Mouse (Mus musculus): ENCODE results near the gene Tbc1d8. TPM values are rescaled to one million over a fixed set of nuclear protein-coding genes. Genes with fewer than 3 reads are reported as not detected.

The Tbc1d8 gene
- polyA plus RNA-seq, 1 experiment: 30.9 TPM

DNA sequence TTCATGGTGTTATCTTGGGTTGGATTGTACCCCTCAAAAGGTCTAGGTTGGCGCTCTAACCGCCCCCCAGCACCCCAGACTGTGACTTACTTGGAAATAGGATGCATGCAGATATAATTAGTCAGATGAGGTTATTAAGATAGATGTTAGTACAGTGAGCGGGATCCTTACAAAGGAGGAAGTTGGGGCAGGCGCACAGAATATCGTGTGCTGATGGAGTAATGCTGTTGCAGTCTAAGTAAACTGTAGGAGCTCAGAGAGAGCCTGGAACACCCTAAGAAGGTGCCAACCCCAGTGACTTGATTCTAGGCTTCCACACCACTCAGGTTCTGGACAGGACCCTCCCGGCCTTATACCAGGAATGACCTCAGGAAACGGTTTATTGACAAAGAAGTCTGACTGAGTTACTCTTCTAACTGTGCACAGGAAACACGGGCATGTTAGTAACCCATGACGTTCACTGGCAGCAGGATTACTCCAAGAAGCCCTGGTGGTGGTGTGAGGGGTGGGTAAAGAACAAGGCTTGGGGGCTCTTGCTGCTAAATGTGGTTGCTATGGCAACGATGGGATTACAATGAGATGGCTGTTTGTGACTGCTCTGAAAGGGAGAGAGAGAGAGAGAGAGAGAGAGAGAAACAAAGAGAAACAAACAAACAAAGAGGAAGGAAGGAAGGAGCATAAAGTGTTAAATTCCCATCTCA is 3.7 kb upstream of the Tbc1d8 start:
- no peak overlapping the region for H3K4me3 ChIP-seq (replicated peaks; ENCODE audit: extremely low read depth, low read depth, low read length)
- no peak for DNase-seq
- no peaks in the 10 kb centered on the region; the same call in 1 of the 2 replicates for H3K4me1 ChIP-seq (ENCODE audit: control insufficient read depth, insufficient read depth, low read length)
- WGBS: 41% methylated on average over 10 of the region's 10 CpGs
- TF ChIP-seq POLR2A (IDR thresholded peaks at IDR 0.05; ENCODE audit: borderline replicate concordance, extremely low read depth, low read depth, low read length) (no peak), CTCF (IDR thresholded peaks at IDR 0.05; ENCODE audit: insufficient read depth, low read length) (no peak)

DNA sequence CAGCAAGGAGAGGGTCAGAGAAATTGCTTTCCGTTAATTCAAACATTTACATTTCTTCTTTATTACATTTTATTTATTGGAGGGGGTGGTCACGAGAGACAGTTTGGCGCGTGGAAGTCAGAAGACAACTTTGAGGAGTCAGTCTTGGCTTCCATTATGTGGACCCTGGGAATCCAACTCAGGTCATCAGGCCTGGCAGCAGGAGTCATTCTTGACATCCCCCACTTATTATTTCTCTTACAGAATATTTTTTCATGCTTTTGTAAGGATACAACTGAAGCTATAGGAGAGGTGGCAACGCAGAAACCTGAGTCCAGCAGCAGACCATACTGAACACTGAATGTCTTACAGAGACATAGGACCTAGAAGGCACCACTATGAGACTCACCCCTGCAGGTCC is 699 bp upstream of the Tbc1d8 start:
- no peak for DNase-seq
- 61% methylated on average over 5 of the region's 5 CpGs for WGBS
- Histone ChIP-seq H3K4me1 (ENCODE audit: control insufficient read depth, insufficient read depth, low read length) (peaks cover 5% of the 10 kb centered on the region), H3K4me3 (replicated peaks; ENCODE audit: extremely low read depth, low read depth, low read length) (no peak overlapping the region)
- TF ChIP-seq POLR2A (IDR thresholded peaks at IDR 0.05; ENCODE audit: borderline replicate concordance, extremely low read depth, low read depth, low read length) (no peak), CTCF (IDR thresholded peaks at IDR 0.05; ENCODE audit: insufficient read depth, low read length) (no peak)

DNA sequence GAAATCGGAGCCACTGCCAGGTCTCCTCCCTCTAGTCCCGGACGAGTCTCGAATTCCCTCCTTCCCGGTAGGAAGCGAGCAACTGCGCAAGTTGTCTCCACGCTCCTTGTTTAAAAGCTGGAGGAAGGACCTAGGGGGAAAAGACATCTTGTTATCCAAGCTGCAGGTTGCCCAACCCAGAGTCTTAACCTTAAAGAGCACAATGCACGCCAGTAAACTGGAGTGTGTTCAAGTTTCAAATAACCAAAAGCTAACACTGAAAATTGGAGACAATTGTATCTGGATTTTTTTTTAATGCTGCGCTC is 293 bp upstream of the Tbc1d8 start:
- peak; percentile 84 for DNase-seq
- TF ChIP-seq POLR2A (IDR thresholded peaks at IDR 0.05; ENCODE audit: borderline replicate concordance, extremely low read depth, low read depth, low read length): peak; percentile 31; the same call in 1 of the 2 replicates
- no peak for TF ChIP-seq CTCF (IDR thresholded peaks at IDR 0.05; ENCODE audit: insufficient read depth, low read length)
- H3K4me3 ChIP-seq (replicated peaks; ENCODE audit: extremely low read depth, low read depth, low read length): peak overlapping the region; percentile 25
- H3K4me1 ChIP-seq (ENCODE audit: control insufficient read depth, insufficient read depth, low read length): peaks cover 5% of the 10 kb centered on the region
- WGBS: 2% methylated on average over 10 of the region's 10 CpGs

DNA sequence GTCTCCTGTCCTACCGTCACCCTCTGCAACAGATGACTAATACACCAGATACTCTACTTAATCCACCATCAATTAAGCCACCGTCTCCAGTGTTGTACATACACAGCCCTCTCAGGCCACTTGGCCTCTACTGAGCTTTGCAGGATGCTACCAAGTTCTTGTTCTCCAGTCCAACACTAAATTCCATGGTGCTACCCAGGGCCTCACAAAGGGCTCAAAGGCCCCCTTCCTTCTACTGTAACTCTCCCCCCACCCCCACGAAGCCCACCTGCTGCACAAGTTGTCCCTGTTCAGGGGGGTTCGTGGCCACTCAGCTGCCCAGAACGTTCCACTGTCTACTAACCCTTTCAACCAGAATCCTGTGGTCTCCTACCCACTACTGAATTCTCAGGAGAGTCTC is 1.5 kb downstream of the Tbc1d8 start:
- TF ChIP-seq CTCF (IDR thresholded peaks at IDR 0.05; ENCODE audit: insufficient read depth, low read length) (no peak), POLR2A (IDR thresholded peaks at IDR 0.05; ENCODE audit: borderline replicate concordance, extremely low read depth, low read depth, low read length) (no peak)
- DNase-seq: no peak
- Histone ChIP-seq H3K4me1 (ENCODE audit: control insufficient read depth, insufficient read depth, low read length) (peaks cover 5% of the 10 kb centered on the region), H3K4me3 (replicated peaks; ENCODE audit: extremely low read depth, low read depth, low read length) (peak overlapping the region; percentile 36)
- WGBS: 60% methylated on average over 5 of the region's 5 CpGs

DNA sequence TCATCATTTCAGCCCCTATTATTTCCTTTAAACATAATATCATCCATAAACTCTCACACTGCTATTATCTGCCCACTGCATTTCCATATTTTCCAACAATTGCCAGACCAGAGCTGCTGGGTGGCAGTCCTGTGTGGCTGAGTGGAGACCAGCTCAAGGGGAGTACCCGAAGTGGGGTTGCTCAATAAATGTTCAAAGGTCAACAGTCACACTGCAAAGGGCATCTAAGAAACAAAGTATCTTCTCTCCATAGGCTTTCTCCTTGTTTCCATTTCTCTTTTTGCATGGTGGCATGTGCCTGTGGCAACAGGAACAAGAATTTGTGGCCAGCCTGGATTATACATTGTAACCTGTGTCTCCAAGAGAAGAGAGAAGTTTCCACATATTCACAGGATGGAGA is 2.2 kb downstream of the Tbc1d8 start:
- Histone ChIP-seq H3K4me3 (replicated peaks; ENCODE audit: extremely low read depth, low read depth, low read length) (no peak overlapping the region), H3K4me1 (ENCODE audit: control insufficient read depth, insufficient read depth, low read length) (peaks cover 5% of the 10 kb centered on the region)
- TF ChIP-seq CTCF (IDR thresholded peaks at IDR 0.05; ENCODE audit: insufficient read depth, low read length) (no peak), POLR2A (IDR thresholded peaks at IDR 0.05; ENCODE audit: borderline replicate concordance, extremely low read depth, low read depth, low read length) (no peak)
- DNase-seq: no peak
- 59% methylated on average over 1 of the region's 1 CpGs for WGBS

DNA sequence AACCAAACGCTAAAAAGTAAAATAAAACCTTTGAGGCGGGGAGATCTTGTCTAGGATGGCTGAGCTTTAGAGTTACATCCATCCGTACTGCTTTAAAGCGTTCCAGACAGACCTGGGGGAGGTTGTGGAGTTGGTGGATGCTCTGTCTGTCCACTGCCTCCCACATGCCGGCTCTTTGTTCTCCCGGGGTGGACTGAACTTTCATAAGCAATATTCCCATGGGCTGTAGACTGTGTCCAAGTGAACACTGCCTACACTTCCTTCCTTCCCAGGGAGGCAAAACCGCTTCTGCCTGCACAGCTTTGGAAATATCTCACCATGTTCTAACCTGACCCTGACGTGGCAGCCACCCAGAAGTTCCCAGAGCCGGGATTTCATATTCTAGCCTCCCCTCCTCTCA is 4.0 kb downstream of the Tbc1d8 start:
- DNase-seq: no peak
- Histone ChIP-seq H3K4me3 (replicated peaks; ENCODE audit: extremely low read depth, low read depth, low read length) (no peak overlapping the region), H3K4me1 (ENCODE audit: control insufficient read depth, insufficient read depth, low read length) (peaks cover 5% of the 10 kb centered on the region)
- TF ChIP-seq POLR2A (IDR thresholded peaks at IDR 0.05; ENCODE audit: borderline replicate concordance, extremely low read depth, low read depth, low read length) (no peak), CTCF (IDR thresholded peaks at IDR 0.05; ENCODE audit: insufficient read depth, low read length) (no peak)
- 61% methylated on average over 9 of the region's 9 CpGs for WGBS

DNA sequence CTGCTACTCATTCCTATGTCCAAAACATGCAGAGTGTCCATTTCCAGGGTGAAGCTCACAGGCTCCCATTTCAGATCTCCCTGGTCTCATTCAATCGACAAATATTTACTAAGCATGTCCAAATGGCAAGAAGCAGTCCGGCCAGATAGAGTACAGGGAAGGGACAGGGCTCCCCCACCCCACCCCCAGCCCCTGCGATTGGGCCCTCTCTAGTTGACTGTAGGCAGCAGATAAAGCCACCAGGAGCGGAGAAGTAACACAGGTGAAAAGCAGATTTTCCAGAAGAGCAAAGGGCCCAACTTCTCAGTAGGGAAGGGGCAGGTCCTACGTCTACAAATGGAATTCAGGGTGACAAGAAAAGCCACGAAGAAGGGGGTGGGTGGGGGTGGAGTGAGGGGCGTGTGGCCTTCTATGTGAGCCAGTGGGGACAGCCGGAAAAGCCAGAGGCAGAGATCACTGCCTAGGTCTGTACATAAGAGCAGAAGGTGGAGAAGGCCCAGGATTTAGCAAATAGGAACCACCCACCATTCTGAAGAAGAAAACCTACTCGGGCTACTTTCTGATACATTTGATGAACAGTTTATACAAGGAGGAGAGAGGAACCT is 7.2 kb downstream of the Tbc1d8 start:
- 62% methylated on average over 9 of the region's 9 CpGs for WGBS
- no peak for TF ChIP-seq CTCF (IDR thresholded peaks at IDR 0.05; ENCODE audit: insufficient read depth, low read length)
- TF ChIP-seq POLR2A (IDR thresholded peaks at IDR 0.05; ENCODE audit: borderline replicate concordance, extremely low read depth, low read depth, low read length): no peak
- H3K4me3 ChIP-seq (replicated peaks; ENCODE audit: extremely low read depth, low read depth, low read length): no peak overlapping the region
- DNase-seq: no peak
- peaks cover 5% of the 10 kb centered on the region for H3K4me1 ChIP-seq (ENCODE audit: control insufficient read depth, insufficient read depth, low read length)

DNA sequence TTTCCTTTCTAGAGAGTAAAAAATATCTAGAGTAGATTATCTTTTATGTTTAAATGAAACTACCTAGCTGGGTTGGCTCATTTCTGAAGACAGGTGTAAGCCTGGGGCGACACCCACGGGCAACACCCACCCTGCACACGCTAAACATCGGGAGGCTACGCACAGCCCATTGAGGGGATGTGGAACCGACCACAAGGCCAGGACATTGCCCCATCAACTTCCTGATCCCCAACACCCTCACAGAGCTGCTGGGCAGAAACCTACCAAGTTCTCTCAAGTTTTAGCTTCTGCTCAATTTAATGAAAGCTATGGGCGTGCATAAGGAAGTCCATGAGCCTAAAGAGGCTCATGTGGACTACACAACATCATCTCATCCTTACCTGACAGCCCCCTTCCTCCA is 9.6 kb downstream of the Tbc1d8 start:
- Histone ChIP-seq H3K4me1 (ENCODE audit: control insufficient read depth, insufficient read depth, low read length) (peaks cover 8% of the 10 kb centered on the region), H3K4me3 (replicated peaks; ENCODE audit: extremely low read depth, low read depth, low read length) (no peak overlapping the region)
- WGBS: 79% methylated on average over 7 of the region's 7 CpGs
- DNase-seq: no peak
- no peak for TF ChIP-seq POLR2A (IDR thresholded peaks at IDR 0.05; ENCODE audit: borderline replicate concordance, extremely low read depth, low read depth, low read length)
- no peak for TF ChIP-seq CTCF (IDR thresholded peaks at IDR 0.05; ENCODE audit: insufficient read depth, low read length)

DNA sequence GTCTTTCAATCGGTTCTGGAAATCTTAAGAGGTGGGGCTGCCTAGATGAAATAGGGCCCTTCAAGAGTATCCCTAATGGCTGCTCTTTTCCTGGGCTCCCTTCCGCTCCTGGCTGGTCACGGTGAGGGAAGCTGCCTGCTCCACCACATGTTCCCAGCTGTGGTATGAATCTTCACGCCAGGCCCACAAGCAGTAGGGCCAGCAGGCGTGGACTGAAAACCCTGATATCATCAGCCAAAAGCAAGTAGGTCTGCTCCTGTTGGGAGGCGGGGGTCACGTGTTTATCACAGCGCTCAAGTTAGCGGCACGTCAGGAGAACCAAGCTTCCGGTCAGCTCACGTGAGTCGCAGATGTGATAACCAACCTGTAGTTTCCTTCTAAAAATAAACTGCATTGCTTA is 12.0 kb downstream of the Tbc1d8 start:
- no peak for TF ChIP-seq CTCF (IDR thresholded peaks at IDR 0.05; ENCODE audit: insufficient read depth, low read length)
- TF ChIP-seq POLR2A (IDR thresholded peaks at IDR 0.05; ENCODE audit: borderline replicate concordance, extremely low read depth, low read depth, low read length): no peak
- WGBS: 91% methylated on average over 13 of the region's 13 CpGs
- Histone ChIP-seq H3K4me1 (ENCODE audit: control insufficient read depth, insufficient read depth, low read length) (peaks cover 8% of the 10 kb centered on the region), H3K4me3 (replicated peaks; ENCODE audit: extremely low read depth, low read depth, low read length) (no peak overlapping the region)
- no peak for DNase-seq

DNA sequence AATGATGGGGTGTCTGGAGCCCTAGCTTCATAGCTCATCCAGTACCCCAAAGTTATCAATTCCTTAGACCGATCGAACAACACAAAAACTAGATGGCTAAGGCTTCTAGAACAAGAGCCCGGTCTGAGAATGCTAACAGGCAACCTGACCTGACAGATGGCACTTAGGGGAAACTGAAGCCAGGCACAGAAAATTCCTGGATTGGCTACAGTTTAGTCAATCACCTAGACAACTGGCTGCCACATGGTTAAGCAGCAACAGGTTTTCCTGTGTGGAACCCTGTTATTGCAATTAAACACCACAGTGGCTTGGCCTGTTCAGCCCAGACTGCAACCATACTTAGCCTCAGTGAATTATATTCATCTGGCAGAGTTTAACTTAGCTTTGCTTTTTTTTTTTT is 13.8 kb downstream of the Tbc1d8 start:
- TF ChIP-seq CTCF (IDR thresholded peaks at IDR 0.05; ENCODE audit: insufficient read depth, low read length) (no peak), POLR2A (IDR thresholded peaks at IDR 0.05; ENCODE audit: borderline replicate concordance, extremely low read depth, low read depth, low read length) (no peak)
- WGBS: 97% methylated on average over 3 of the region's 3 CpGs
- peaks cover 10% of the 10 kb centered on the region for H3K4me1 ChIP-seq (ENCODE audit: control insufficient read depth, insufficient read depth, low read length)
- no peak overlapping the region for H3K4me3 ChIP-seq (replicated peaks; ENCODE audit: extremely low read depth, low read depth, low read length)
- DNase-seq: no peak

Data from lung, adult 2 months (tissue).